Mouse (Mus musculus) megakaryocyte, embryonic 14.5 days (primary cell): ENCODE measurements around the gene Car5a.

Experiments used
- FLI1 ChIP-seq: IDR thresholded peaks from 2 replicates; pipeline ENCODE4 v1.6.1; 2012; ENCODE audit warnings: low read length, inconsistent platforms, mixed read lengths
- GATA1 ChIP-seq: IDR thresholded peaks from 3 replicates; pipeline ENCODE4 v1.6.1; 2012; ENCODE audit warnings: mixed read lengths, low read length, inconsistent platforms, borderline replicate concordance

- TF ChIP-seq GATA1 (no peak), FLI1 (no peak)
Measured at GRCm38 (mm10) chr8:121926266-121926665, 18.4 kb downstream of the Car5a start.
